Mouse (Mus musculus): ENCODE measurements at regions not wholly inside any gene's neighbourhood (a gene's known extent, or its start where the extent isn't known, plus 50 kb on each side); places are given as distances from the start of the nearest gene placed in this dataset.

DNA sequence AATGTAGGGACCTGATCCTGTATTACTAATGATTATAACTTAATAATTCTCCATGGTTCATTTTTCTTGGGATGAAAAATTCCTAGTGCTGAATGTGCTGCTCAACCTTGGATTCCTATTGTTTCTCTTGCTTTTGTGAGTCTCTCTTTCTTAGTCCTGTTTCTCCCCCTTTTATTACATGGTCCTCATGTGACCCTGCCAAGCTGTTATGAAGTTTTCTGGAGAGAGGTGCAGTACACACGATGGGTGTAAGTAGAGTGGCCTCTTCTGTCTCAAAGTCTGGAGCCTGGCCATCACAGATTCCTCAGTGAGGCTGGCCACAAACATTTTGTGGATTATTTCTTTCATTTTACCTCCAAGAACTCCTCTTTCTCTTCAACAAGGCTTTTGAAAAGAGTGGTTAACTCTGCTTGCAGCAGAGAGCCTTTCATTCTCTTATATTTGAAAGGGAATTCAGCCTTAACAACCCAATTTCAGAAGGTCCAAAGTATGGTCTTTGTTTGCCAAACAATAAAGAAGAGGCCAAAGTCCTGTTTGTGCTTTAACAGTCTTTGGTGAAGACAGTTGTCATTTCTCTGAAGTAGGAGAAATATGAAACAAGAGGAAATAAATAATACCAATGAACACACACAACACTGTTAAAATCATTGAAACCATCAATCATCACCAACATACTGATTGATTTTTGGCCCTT lies 313.3 kb downstream of the Osr1 start:
- no peak for TF ChIP-seq POLR2A (IDR thresholded peaks at IDR 0.05; ENCODE audit: borderline replicate concordance, extremely low read depth, low read depth, low read length)
- TF ChIP-seq CTCF (IDR thresholded peaks at IDR 0.05; ENCODE audit: insufficient read depth, low read length): no peak
